Mouse (Mus musculus) stomach, embryonic 14.5 days (tissue): ENCODE data around the gene Stard13. TPM values are rescaled to one million over a fixed set of nuclear protein-coding genes. Genes with fewer than 3 reads are reported as not detected.

Source experiments
- ATAC-seq: fragments of 200-750 bp; cut with Nextera tagmentation; 2 replicates; pipeline ENCODE4 v1.8.0; 2017; ENCODE audit warnings: low read depth, moderate TSS enrichment; ENCODE audit not compliant: insufficient number of reproducible peaks, insufficient read depth, low FRiP score
- H3K27ac ChIP-seq: fragments of 300-500 bp; sonication (generic); 2 replicates; pipeline ENCODE4 v1.5.1; 2014; ENCODE audit warnings: mild to moderate bottlenecking, low read length, moderate library complexity, mixed read lengths
- H3K27me3 ChIP-seq: fragments of 300-500 bp; sonication (generic); 2 replicates; pipeline ENCODE4 v1.6.1; 2014; ENCODE audit warnings: low read length, control low read depth, mixed read lengths; ENCODE audit not compliant: control insufficient read depth, insufficient read depth
- H3K36me3 ChIP-seq: fragments of 300-500 bp; sonication (generic); 2 replicates; pipeline ENCODE4 v1.6.1; 2014; ENCODE audit warnings: mild to moderate bottlenecking, control low read depth, low read length, moderate library complexity, mixed read lengths; ENCODE audit not compliant: control insufficient read depth, insufficient read depth
- H3K4me1 ChIP-seq: fragments of 300-500 bp; sonication (generic); 2 replicates; pipeline ENCODE4 v1.6.1; 2014; ENCODE audit warnings: low read length, control low read depth, mixed read lengths; ENCODE audit not compliant: control insufficient read depth, insufficient read depth
- H3K4me2 ChIP-seq: fragments of 300-500 bp; sonication (generic); replicated peaks from 2 replicates; pipeline ENCODE4 v1.6.1; 2014; ENCODE audit warnings: low read depth, low read length, control low read depth
- H3K4me3 ChIP-seq: fragments of 300-500 bp; sonication (generic); 2 replicates; pipeline ENCODE4 v1.5.1; 2014; ENCODE audit warnings: low read depth, low read length, control low read depth
- H3K9ac ChIP-seq: fragments of 300-500 bp; sonication (generic); replicated peaks from 2 replicates; pipeline ENCODE4 v1.6.1; 2014; ENCODE audit warnings: low read depth, mild to moderate bottlenecking, control low read depth, low read length, moderate library complexity, mixed read lengths
- H3K9me3 ChIP-seq: fragments of 300-500 bp; sonication (generic); 2 replicates; pipeline ENCODE4 v1.6.1; 2016; ENCODE audit warnings: low read depth, low read length, control low read depth; ENCODE audit not compliant: control insufficient read depth
- WGBS: fragments of 180-500 bp; shearing (Covaris S2); extraction: QIAGEN DNeasy Blood & Tissue Kit; methylation state at CpG from one replicate; pipeline ENCODE4 v1.1.7; 2014; 5-methylcytosine and 5-hydroxymethylcytosine counted together
- polyA plus RNA-seq: library from polyadenylated mRNA; unstranded; fragments of >200 nt; fragmentation: Nextera tagmentation; extraction: Ambion mirVana; gene quantifications from 2 replicates; pipeline ENCODE4 v1.2.1, GENCODE M21; 2014

Gene Stard13
- polyA plus RNA-seq, 1 experiment from 2014 or later, result 14.1 TPM

GRCm38 (mm10) chr5:151183656-151184240, 49.9 kb downstream of the Stard13 start:
- no peak overlapping the region for H3K27ac ChIP-seq
- H3K4me1 ChIP-seq, result no peaks in the 10 kb centered on the region
- WGBS, result 78% methylated on average over 11 of the region's 11 CpGs
- no peaks in the 10 kb centered on the region for H3K36me3 ChIP-seq
- ATAC-seq, result no peak
- H3K9ac ChIP-seq, result no peak overlapping the region
- no peak overlapping the region for H3K4me2 ChIP-seq
- no peaks in the 10 kb centered on the region for H3K27me3 ChIP-seq
- H3K4me3 ChIP-seq, result no peak overlapping the region
- no peaks in the 10 kb centered on the region for H3K9me3 ChIP-seq

GRCm38 (mm10) chr5:151181288-151181687, 52.3 kb downstream of the Stard13 start:
- 94% methylated on average over 8 of the region's 8 CpGs for WGBS
- no peak for ATAC-seq
- H3K9ac ChIP-seq, result no peak overlapping the region

GRCm38 (mm10) chr5:151180176-151180785, 53.4 kb downstream of the Stard13 start:
- Histone ChIP-seq H3K27ac (no peak overlapping the region), H3K9me3 (no peaks in the 10 kb centered on the region), H3K27me3 (no peaks in the 10 kb centered on the region), H3K9ac (no peak overlapping the region), H3K36me3 (no peaks in the 10 kb centered on the region), H3K4me1 (peaks cover 7% of the 10 kb centered on the region; the same call in 1 of the 2 replicates), H3K4me2 (no peak overlapping the region), H3K4me3 (no peak overlapping the region)
- WGBS, result 66% methylated on average over 9 of the region's 9 CpGs
- no peak for ATAC-seq

More at GRCm38 (mm10) chr5:151181288-151181687, 52.3 kb downstream of the Stard13 start:
- Histone ChIP-seq H3K4me3 (no peak overlapping the region), H3K4me2 (no peak overlapping the region), H3K27me3 (no peaks in the 10 kb centered on the region), H3K4me1 (no peaks in the 10 kb centered on the region), H3K27ac (no peak overlapping the region), H3K36me3 (no peaks in the 10 kb centered on the region), H3K9me3 (no peaks in the 10 kb centered on the region)

- Histone ChIP-seq H3K4me2 (no peak overlapping the region), H3K9ac (no peak overlapping the region), H3K4me1 (peaks cover 14% of the 10 kb centered on the region; the same call in 1 of the 2 replicates), H3K4me3 (no peak overlapping the region), H3K9me3 (no peaks in the 10 kb centered on the region), H3K36me3 (no peaks in the 10 kb centered on the region), H3K27ac (no peak overlapping the region), H3K27me3 (no peaks in the 10 kb centered on the region)
- no peak for ATAC-seq
- 86% methylated on average over 3 of the region's 3 CpGs for WGBS
Measured at GRCm38 (mm10) chr5:151177171-151177570, 56.5 kb downstream of the Stard13 start.

GRCm38 (mm10) chr5:151175897-151176313, 57.7 kb downstream of the Stard13 start:
- peak overlapping the region; percentile 62; the same call in 1 of the 2 replicates for H3K27ac ChIP-seq
- peaks cover 14% of the 10 kb centered on the region; the same call in 1 of the 2 replicates for H3K4me1 ChIP-seq
- peak; percentile 81 for ATAC-seq
- H3K9me3 ChIP-seq, result no peaks in the 10 kb centered on the region
- H3K4me3 ChIP-seq, result no peak overlapping the region
- H3K4me2 ChIP-seq, result no peak overlapping the region
- no peaks in the 10 kb centered on the region for H3K36me3 ChIP-seq
- 37% methylated on average over 4 of the region's 4 CpGs for WGBS
- no peak overlapping the region for H3K9ac ChIP-seq
- H3K27me3 ChIP-seq, result no peaks in the 10 kb centered on the region

- no peak overlapping the region for H3K27ac ChIP-seq
- WGBS, result 68% methylated on average over 7 of the region's 7 CpGs
Measured at GRCm38 (mm10) chr5:151174485-151175460, 58.9 kb downstream of the Stard13 start.

GRCm38 (mm10) chr5:151173774-151174173, 59.9 kb downstream of the Stard13 start:
- H3K27ac ChIP-seq, result no peak overlapping the region

More at GRCm38 (mm10) chr5:151174485-151175460, 58.9 kb downstream of the Stard13 start:
- Histone ChIP-seq H3K4me2 (no peak overlapping the region), H3K27me3 (no peaks in the 10 kb centered on the region), H3K4me3 (no peak overlapping the region), H3K9ac (no peak overlapping the region), H3K4me1 (peaks cover 14% of the 10 kb centered on the region; the same call in 1 of the 2 replicates), H3K9me3 (no peaks in the 10 kb centered on the region), H3K36me3 (no peaks in the 10 kb centered on the region)
- no peak for ATAC-seq

GRCm38 (mm10) chr5:151170168-151170750, 63.4 kb downstream of the Stard13 start:
- H3K4me3 ChIP-seq, result no peak overlapping the region
- H3K4me1 ChIP-seq, result 0 out of 2 replicates have a peak, but pooled peaks cover 7% of the 10 kb centered on the region
- no peaks in the 10 kb centered on the region for H3K9me3 ChIP-seq
- no peak overlapping the region for H3K4me2 ChIP-seq
- ATAC-seq, result no peak
- no peaks in the 10 kb centered on the region for H3K27me3 ChIP-seq
- H3K9ac ChIP-seq, result no peak overlapping the region
- no peak overlapping the region for H3K27ac ChIP-seq
- H3K36me3 ChIP-seq, result no peaks in the 10 kb centered on the region
- WGBS, result 76% methylated on average over 3 of the region's 3 CpGs

More at GRCm38 (mm10) chr5:151173774-151174173, 59.9 kb downstream of the Stard13 start:
- H3K9me3 ChIP-seq, result no peaks in the 10 kb centered on the region
- no peak overlapping the region for H3K4me2 ChIP-seq
- ATAC-seq, result no peak
- peaks cover 14% of the 10 kb centered on the region; the same call in 1 of the 2 replicates for H3K4me1 ChIP-seq
- H3K36me3 ChIP-seq, result no peaks in the 10 kb centered on the region
- WGBS, result 80% methylated on average over 1 of the region's 1 CpGs
- H3K27me3 ChIP-seq, result no peaks in the 10 kb centered on the region
- H3K9ac ChIP-seq, result no peak overlapping the region
- no peak overlapping the region for H3K4me3 ChIP-seq
